Comparison of ENCODE assay signal across 9 mouse cellular contexts in the genomic region with DNA sequence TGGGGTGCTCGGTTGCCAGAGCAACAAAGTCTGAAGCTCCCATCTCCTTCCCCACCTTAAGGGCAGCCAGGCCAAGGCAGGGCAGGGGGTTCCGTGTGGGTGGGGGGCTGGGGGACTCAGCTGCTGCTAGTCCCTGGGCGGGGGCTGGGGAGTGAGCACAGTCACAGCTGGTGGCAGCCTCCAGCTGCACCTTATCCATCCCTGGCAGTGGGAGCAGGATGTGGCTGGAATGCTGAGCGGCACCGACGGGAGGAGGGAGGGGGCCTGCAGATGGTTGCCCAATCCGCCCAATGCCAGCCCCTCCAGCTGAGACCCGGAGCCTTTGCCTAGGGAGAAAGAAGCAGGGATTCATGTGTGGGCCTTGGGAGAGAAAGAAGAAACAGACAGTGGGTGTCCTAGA. TPM values are rescaled to one million over a fixed set of nuclear protein-coding genes. Genes with fewer than 3 reads are reported as not detected.
DNase-seq lines count a peak whose midpoint lies in the region; ATAC-seq lines count a peak whose summit lies in the region.
"Had no signal": no experiment of that assay in that cellular context is flagged by ENCODE, and none has a peak within 500 bp of the region (broad histone marks: within the 10 kb centered on the region; RNA-seq: fewer than 3 reads in every experiment).

No protein-coding gene starts in this region.

- no peak overlapping the region for H3K27ac ChIP-seq in lung, embryonic 16.5 days (ENCODE audit: low read length)
- no peak overlapping the region for H3K27ac ChIP-seq in embryonic facial prominence, embryonic 15.5 days (replicated peaks)
- H3K27ac ChIP-seq in hindbrain, embryonic 14.5 days: peak overlapping the region; percentile 39
- H3K27ac ChIP-seq in neural tube, embryonic 15.5 days (replicated peaks): peak overlapping the region; percentile 77
- H3K27ac ChIP-seq: liver, embryonic 13.5 days had no signal

- no peak for DNase-seq in lung, postnatal 10 days
- no peak for DNase-seq in hindbrain, embryonic 14.5 days (ENCODE audit: low spot score)
- no peak for DNase-seq in adrenal gland, adult (ENCODE audit: inconsistent age in 2 of 2, low spot score in 1 of 2)
- no peak for DNase-seq in spleen, adult 18-20 months
- DNase-seq: layer of hippocampus, adult 9-11 months; liver, embryonic 13.5 days had no signal

- H3K9me3 ChIP-seq in lung, embryonic 16.5 days (ENCODE audit: control insufficient read depth, low read length): no peaks in the 10 kb centered on the region
- H3K9me3 ChIP-seq in embryonic facial prominence, embryonic 15.5 days (replicated peaks): no peaks in the 10 kb centered on the region
- H3K9me3 ChIP-seq in hindbrain, embryonic 14.5 days (ENCODE audit: control insufficient read depth, low read length): no peaks in the 10 kb centered on the region
- H3K9me3 ChIP-seq in neural tube, embryonic 15.5 days (replicated peaks): no peaks in the 10 kb centered on the region
- H3K9me3 ChIP-seq: liver, embryonic 13.5 days had no signal

- 33% methylated on average over 8 of the region's 8 CpGs for WGBS in lung, embryonic 16.5 days
- 21% methylated on average over 8 of the region's 8 CpGs for WGBS in embryonic facial prominence, embryonic 15.5 days
- WGBS in hindbrain, embryonic 14.5 days: 15% methylated on average over 8 of the region's 8 CpGs
- WGBS in neural tube, embryonic 15.5 days: 22% methylated on average over 8 of the region's 8 CpGs

- H3K9ac ChIP-seq in lung, embryonic 16.5 days (ENCODE audit: low read length): no peak overlapping the region
- no peak overlapping the region for H3K9ac ChIP-seq in embryonic facial prominence, embryonic 15.5 days
- H3K9ac ChIP-seq in hindbrain, embryonic 14.5 days: peak overlapping the region; percentile 49
- H3K9ac ChIP-seq in neural tube, embryonic 15.5 days (replicated peaks): peak overlapping the region; percentile 34; the same call in 1 of the 2 replicates
- H3K9ac ChIP-seq: liver, embryonic 13.5 days had no signal

- 0 out of 2 replicates have a peak, but pooled peaks have one; percentile 35 for ATAC-seq in lung, embryonic 16.5 days (ENCODE audit: low read depth)
- peak; percentile 13; the same call in 1 of the 2 replicates for ATAC-seq in embryonic facial prominence, embryonic 15.5 days (ENCODE audit: insufficient number of reproducible peaks, low FRiP score, low TSS enrichment, low read depth)
- ATAC-seq in hindbrain, embryonic 14.5 days (ENCODE audit: low FRiP score): peak; percentile 67; the same call in 1 of the 2 replicates
- peak; percentile 55 for ATAC-seq in neural tube, embryonic 15.5 days (ENCODE audit: low FRiP score)

- no peak overlapping the region for H3K4me2 ChIP-seq in lung, embryonic 16.5 days (ENCODE audit: low read depth, low read length)
- H3K4me2 ChIP-seq in embryonic facial prominence, embryonic 15.5 days (replicated peaks): no peak overlapping the region
- H3K4me2 ChIP-seq in hindbrain, embryonic 14.5 days (replicated peaks): peak overlapping the region; percentile 69
- peak overlapping the region; percentile 80 for H3K4me2 ChIP-seq in neural tube, embryonic 15.5 days
- H3K4me2 ChIP-seq: liver, embryonic 13.5 days had no signal

- peaks cover 16% of the 10 kb centered on the region for H3K27me3 ChIP-seq in lung, embryonic 16.5 days (ENCODE audit: control insufficient read depth, insufficient read depth, low read depth, low read length)
- peaks cover 24% of the 10 kb centered on the region for H3K27me3 ChIP-seq in embryonic facial prominence, embryonic 15.5 days
- H3K27me3 ChIP-seq in hindbrain, embryonic 14.5 days (ENCODE audit: control insufficient read depth, insufficient read depth, low read length): no peaks in the 10 kb centered on the region
- no peaks in the 10 kb centered on the region for H3K27me3 ChIP-seq in neural tube, embryonic 15.5 days (replicated peaks)

- peaks cover 3% of the 10 kb centered on the region for H3K4me1 ChIP-seq in lung, embryonic 16.5 days (replicated peaks; ENCODE audit: control insufficient read depth, insufficient read depth, low read length)
- peaks cover 16% of the 10 kb centered on the region; the same call in 1 of the 2 replicates for H3K4me1 ChIP-seq in embryonic facial prominence, embryonic 15.5 days
- peaks cover 35% of the 10 kb centered on the region for H3K4me1 ChIP-seq in hindbrain, embryonic 14.5 days (replicated peaks; ENCODE audit: control insufficient read depth, insufficient read depth, low read length)
- H3K4me1 ChIP-seq in neural tube, embryonic 15.5 days: peaks cover 76% of the 10 kb centered on the region

- H3K4me3 ChIP-seq in lung, embryonic 16.5 days (ENCODE audit: low read length): no peak overlapping the region
- no peak overlapping the region for H3K4me3 ChIP-seq in embryonic facial prominence, embryonic 15.5 days (replicated peaks)
- H3K4me3 ChIP-seq in hindbrain, embryonic 14.5 days (replicated peaks; ENCODE audit: low read length): 0 out of 2 replicates have a peak overlapping the region, but pooled peaks have one; percentile 11
- H3K4me3 ChIP-seq in neural tube, embryonic 15.5 days (replicated peaks): peak overlapping the region; percentile 10
- H3K4me3 ChIP-seq: liver, embryonic 13.5 days had no signal

- no peaks in the 10 kb centered on the region for H3K36me3 ChIP-seq in lung, embryonic 16.5 days (ENCODE audit: control insufficient read depth, insufficient read depth, low read length)
- H3K36me3 ChIP-seq in embryonic facial prominence, embryonic 15.5 days: no peaks in the 10 kb centered on the region
- peaks cover 31% of the 10 kb centered on the region for H3K36me3 ChIP-seq in hindbrain, embryonic 14.5 days (replicated peaks; ENCODE audit: control insufficient read depth, insufficient read depth)
- H3K36me3 ChIP-seq in neural tube, embryonic 15.5 days: 0 out of 2 replicates have a peak, but pooled peaks cover 7% of the 10 kb centered on the region
- H3K36me3 ChIP-seq: liver, embryonic 13.5 days had no signal

RNA-seq across cellular contexts. Expression of gene Asic1, which starts 6.9 kb away (rescaled TPM):
- polyA plus RNA-seq in lung, embryonic 16.5 days (2015; fragmentation: Nextera tagmentation; extraction: Ambion mirVana): 1.6 and 1.7 TPM in 2 replicates
- 4.4 and 4.6 TPM in 2 replicates for polyA plus RNA-seq in embryonic facial prominence, embryonic 15.5 days (2015; fragmentation: Nextera tagmentation; extraction: Ambion mirVana)
- polyA plus RNA-seq in hindbrain, embryonic 14.5 days (2014; fragmentation: Nextera tagmentation; extraction: Ambion mirVana): 49.7 and 51.7 TPM in 2 replicates
- polyA plus RNA-seq in neural tube, embryonic 15.5 days (2015; fragmentation: Nextera tagmentation; extraction: Ambion mirVana): 59.3 and 68.9 TPM in 2 replicates

RNA-seq across cellular contexts. Expression of gene Smarcd1, which starts 24.8 kb away (rescaled TPM):
- polyA plus RNA-seq in lung, embryonic 16.5 days (2015; fragmentation: Nextera tagmentation; extraction: Ambion mirVana): 31.1 and 34.5 TPM in 2 replicates
- 37.4 and 40.1 TPM in 2 replicates for polyA plus RNA-seq in embryonic facial prominence, embryonic 15.5 days (2015; fragmentation: Nextera tagmentation; extraction: Ambion mirVana)
- polyA plus RNA-seq in hindbrain, embryonic 14.5 days (2014; fragmentation: Nextera tagmentation; extraction: Ambion mirVana): 93.2 and 107 TPM in 2 replicates
- polyA plus RNA-seq in neural tube, embryonic 15.5 days (2015; fragmentation: Nextera tagmentation; extraction: Ambion mirVana): 80.2 and 91.5 TPM in 2 replicates

RNA-seq across cellular contexts. Expression of gene Racgap1, which starts 25.6 kb away (rescaled TPM):
- 165 and 178 TPM in 2 replicates for polyA plus RNA-seq in lung, embryonic 16.5 days (2015; fragmentation: Nextera tagmentation; extraction: Ambion mirVana)
- polyA plus RNA-seq in embryonic facial prominence, embryonic 15.5 days (2015; fragmentation: Nextera tagmentation; extraction: Ambion mirVana): 110 and 118 TPM in 2 replicates
- 44.9 and 51.3 TPM in 2 replicates for polyA plus RNA-seq in hindbrain, embryonic 14.5 days (2014; fragmentation: Nextera tagmentation; extraction: Ambion mirVana)
- 59.4 and 84.9 TPM in 2 replicates for polyA plus RNA-seq in neural tube, embryonic 15.5 days (2015; fragmentation: Nextera tagmentation; extraction: Ambion mirVana)

RNA-seq across cellular contexts. Expression of gene Gm17349, which starts 28.2 kb away (rescaled TPM):
- polyA plus RNA-seq in lung, embryonic 16.5 days (2015; fragmentation: Nextera tagmentation; extraction: Ambion mirVana): not detected in 2 replicates
- not detected in 2 replicates for polyA plus RNA-seq in embryonic facial prominence, embryonic 15.5 days (2015; fragmentation: Nextera tagmentation; extraction: Ambion mirVana)
- polyA plus RNA-seq in hindbrain, embryonic 14.5 days (2014; fragmentation: Nextera tagmentation; extraction: Ambion mirVana): not detected in 2 replicates
- not detected in 2 replicates for polyA plus RNA-seq in neural tube, embryonic 15.5 days (2015; fragmentation: Nextera tagmentation; extraction: Ambion mirVana)
- polyA plus RNA-seq: liver, embryonic 13.5 days had no signal

RNA-seq across cellular contexts. Expression of gene Gpd1, which starts 40.2 kb away (rescaled TPM):
- 3.3 and 3.7 TPM in 2 replicates for polyA plus RNA-seq in lung, embryonic 16.5 days (2015; fragmentation: Nextera tagmentation; extraction: Ambion mirVana)
- polyA plus RNA-seq in embryonic facial prominence, embryonic 15.5 days (2015; fragmentation: Nextera tagmentation; extraction: Ambion mirVana): 0.76 and 1.0 TPM in 2 replicates
- 2.0 and 2.2 TPM in 2 replicates for polyA plus RNA-seq in hindbrain, embryonic 14.5 days (2014; fragmentation: Nextera tagmentation; extraction: Ambion mirVana)
- 4.5 and 5.2 TPM in 2 replicates for polyA plus RNA-seq in neural tube, embryonic 15.5 days (2015; fragmentation: Nextera tagmentation; extraction: Ambion mirVana)

Comparison
In these comparisons a context has a peak if more than half of its experiments do, and no peak if none do; other contexts are left out.
1. ATAC-seq: peak in every context shown above with its lines; median percentile 67 in hindbrain, embryonic 14.5 days; 55 in neural tube, embryonic 15.5 days; 35 in lung, embryonic 16.5 days; 13 in embryonic facial prominence, embryonic 15.5 days.
2. H3K27ac ChIP-seq: peak in hindbrain, embryonic 14.5 days (single experiment) and neural tube, embryonic 15.5 days (single experiment); none in lung, embryonic 16.5 days (single experiment) and embryonic facial prominence, embryonic 15.5 days (single experiment).
3. H3K4me2 ChIP-seq: peak in hindbrain, embryonic 14.5 days (single experiment) and neural tube, embryonic 15.5 days (single experiment); none in lung, embryonic 16.5 days (single experiment) and embryonic facial prominence, embryonic 15.5 days (single experiment).
4. H3K4me3 ChIP-seq: peak in hindbrain, embryonic 14.5 days (single experiment) and neural tube, embryonic 15.5 days (single experiment); none in lung, embryonic 16.5 days (single experiment) and embryonic facial prominence, embryonic 15.5 days (single experiment).
5. H3K9ac ChIP-seq: peak in hindbrain, embryonic 14.5 days (single experiment) and neural tube, embryonic 15.5 days (single experiment); none in lung, embryonic 16.5 days (single experiment) and embryonic facial prominence, embryonic 15.5 days (single experiment).